Mouse (Mus musculus) left cerebral cortex, postnatal 25 days (tissue): ENCODE results near the gene Tarbp1. TPM values are rescaled to one million over a fixed set of nuclear protein-coding genes. Genes with fewer than 3 reads are reported as not detected.
"Not testable (repeated sequence)": the region's sequence is repeated elsewhere in the genome, so short reads cannot be mapped to it uniquely, and the experiment has no call there.

Source experiments
- DNase-seq, 2 experiments: peaks; one replicate each; pipeline ENCODE4 v3.0.0; 2022; ENCODE audit warnings: low spot score in 2 of 2, mixed read lengths in 1 of 2
- intact Hi-C: fragments of 180-260 bp; cut with DNase I; formaldehyde crosslinking; loops from one replicate; pipeline ENCODE4 v1.15.1; 2025
- total RNA-seq, 2 experiments: library from RNA; stranded (reverse); gene quantifications; 2 replicates each; pipeline ENCODE4 v1.2.3; 2021

The Tarbp1 gene
- total RNA-seq, 2 experiments from 2014 or later: 3.6 to 4.2 TPM

GRCm38 (mm10) chr8:126424946-126425345 lies 49.9 kb downstream of the Tarbp1 start:
- intact Hi-C loops: loop anchor here (5.0 kb wide), 2 partner anchors 168 to 522 kb away; partner anchors contain the start of gene Tomm20
- DNase-seq: no peak

GRCm38 (mm10) chr8:126424163-126424562 lies 50.7 kb downstream of the Tarbp1 start:
- DNase-seq: no peak
- intact Hi-C loops: loop anchor here (5.0 kb wide), 2 partner anchors 167 to 523 kb away; partner anchors contain the start of gene Tomm20

- peak in 1 of 2 experiments; percentile 52 for DNase-seq
- intact Hi-C loops: loop anchor here (5.0 kb wide), 2 partner anchors 166 to 524 kb away; partner anchors contain the start of gene Tomm20
Measured at GRCm38 (mm10) chr8:126422920-126423300, 52.0 kb downstream of the Tarbp1 start.

GRCm38 (mm10) chr8:126422174-126422919 lies 52.5 kb downstream of the Tarbp1 start, which contains the start of gene Coa6:
Gene Coa6 (plus strand): TSS chr8:126422515.
- intact Hi-C loops: loop anchor here (5.0 kb wide), 2 partner anchors 165 to 525 kb away; partner anchors contain the start of gene Tomm20
- DNase-seq: peak; percentile 97 to 98

- DNase-seq: no peak
- intact Hi-C loops: loop anchor here (5.0 kb wide), 2 partner anchors 164 to 526 kb away; partner anchors contain the start of gene Tomm20
Measured at GRCm38 (mm10) chr8:126420834-126421233, 54.0 kb downstream of the Tarbp1 start.

GRCm38 (mm10) chr8:126405030-126405429 lies 69.8 kb downstream of the Tarbp1 start:
- intact Hi-C loops: no loop called here
- DNase-seq: no peak

GRCm38 (mm10) chr8:126404550-126404949 lies 70.3 kb downstream of the Tarbp1 start:
- intact Hi-C loops, DNase-seq: not testable (repeated sequence)

- intact Hi-C loops: no loop called here
- DNase-seq: no peak
Measured at GRCm38 (mm10) chr8:126398349-126398748, 76.5 kb downstream of the Tarbp1 start.

GRCm38 (mm10) chr8:126395917-126396316 lies 78.9 kb downstream of the Tarbp1 start:
- intact Hi-C loops: no loop called here
- DNase-seq: peak in 1 of 2 experiments; percentile 41

- no peak for DNase-seq
- intact Hi-C loops: no loop called here
Measured at GRCm38 (mm10) chr8:126395386-126395785, 79.5 kb downstream of the Tarbp1 start.

- intact Hi-C loops: no loop called here
- DNase-seq: no peak
Measured at GRCm38 (mm10) chr8:126391541-126391940, 83.3 kb downstream of the Tarbp1 start.

GRCm38 (mm10) chr8:126387566-126387965 lies 87.3 kb downstream of the Tarbp1 start:
- intact Hi-C loops: no loop called here
- DNase-seq: no peak

GRCm38 (mm10) chr8:126382749-126383148 lies 92.1 kb downstream of the Tarbp1 start:
- intact Hi-C loops: loop anchor here (5.0 kb wide), 2 partner anchors 125 to 430 kb away; no protein-coding TSS in a partner anchor
- peak; percentile 37 to 52 for DNase-seq

- intact Hi-C loops: loop anchor here (5.0 kb wide), 2 partner anchors 125 to 430 kb away; no protein-coding TSS in a partner anchor
- no peak for DNase-seq
Measured at GRCm38 (mm10) chr8:126382216-126382615, 92.6 kb downstream of the Tarbp1 start.

GRCm38 (mm10) chr8:126381299-126381698 lies 93.6 kb downstream of the Tarbp1 start:
- intact Hi-C loops: loop anchor here (5.0 kb wide), 2 partner anchors 124 to 429 kb away; no protein-coding TSS in a partner anchor
- no peak for DNase-seq

- intact Hi-C loops: loop anchor here (5.0 kb wide), 2 partner anchors 123 to 428 kb away; no protein-coding TSS in a partner anchor
- DNase-seq: no peak
Measured at GRCm38 (mm10) chr8:126380141-126380540, 94.7 kb downstream of the Tarbp1 start.

- intact Hi-C loops: no loop called here
- DNase-seq: no peak
Measured at GRCm38 (mm10) chr8:126379580-126379979, 95.3 kb downstream of the Tarbp1 start.
